15 mouse cellular contexts compared by ENCODE assay signal in genomic region chr2:179522141-179522540, GRCm38 (mm10).
A peak's percentile ranks its signal among the peaks of the same experiment; 100 is the strongest.
DNase-seq lines count a peak whose midpoint lies in the region; ATAC-seq lines count a peak whose summit lies in the region.
"Had no signal": no experiment of that assay in that cellular context is flagged by ENCODE, and none has a peak within 500 bp of the region (broad histone marks: within the 10 kb centered on the region; RNA-seq: fewer than 3 reads in every experiment).

No protein-coding gene starts in this region.

- intact Hi-C loops in heart, postnatal 25 days (cut with DNase I), result no loop called here

- peak; percentile 43 for DNase-seq in retina, postnatal 1 day
- no peak for DNase-seq in retina, embryonic 14.5 days (ENCODE audit: low spot score)
- DNase-seq in heart, postnatal 25 days (ENCODE audit: low spot score), result no peak
- DNase-seq in thymus, postnatal 25 days, result no peak
- no peak for DNase-seq in left cerebral cortex, adult 11 months (ENCODE audit: low spot score)
- DNase-seq: heart, adult 11 months; heart, postnatal 36 days; kidney, adult 8-10 months; layer of hippocampus, postnatal 36 days had no signal

- no peak overlapping the region for H3K4me3 ChIP-seq in embryonic facial prominence, embryonic 12.5 days
- no peak overlapping the region for H3K4me3 ChIP-seq in limb, embryonic 13.5 days
- no peak overlapping the region for H3K4me3 ChIP-seq in neural tube, embryonic 15.5 days (replicated peaks)
- H3K4me3 ChIP-seq: liver, embryonic 15.5 days had no signal

- no peaks in the 10 kb centered on the region for H3K36me3 ChIP-seq in embryonic facial prominence, embryonic 12.5 days
- no peaks in the 10 kb centered on the region for H3K36me3 ChIP-seq in limb, embryonic 13.5 days
- no peaks in the 10 kb centered on the region for H3K36me3 ChIP-seq in neural tube, embryonic 15.5 days
- H3K36me3 ChIP-seq: G1E; liver, embryonic 15.5 days had no signal

- H3K27me3 ChIP-seq in embryonic facial prominence, embryonic 12.5 days, result no peaks in the 10 kb centered on the region
- H3K27me3 ChIP-seq in limb, embryonic 13.5 days, result peaks cover 21% of the 10 kb centered on the region
- H3K27me3 ChIP-seq in neural tube, embryonic 15.5 days (replicated peaks), result no peaks in the 10 kb centered on the region; the same call in 1 of the 2 replicates
- H3K27me3 ChIP-seq: liver, embryonic 15.5 days had no signal

- H3K4me1 ChIP-seq in embryonic facial prominence, embryonic 12.5 days, result peaks cover 29% of the 10 kb centered on the region
- peaks cover 48% of the 10 kb centered on the region for H3K4me1 ChIP-seq in limb, embryonic 13.5 days
- peaks cover 63% of the 10 kb centered on the region for H3K4me1 ChIP-seq in neural tube, embryonic 15.5 days
- H3K4me1 ChIP-seq: liver, embryonic 15.5 days had no signal

- 12% methylated on average over 8 of the region's 8 CpGs for WGBS in embryonic facial prominence, embryonic 12.5 days
- 7% methylated on average over 8 of the region's 8 CpGs for WGBS in limb, embryonic 13.5 days
- whole genome bisulfite sequencing in neural tube, embryonic 15.5 days, result 11% methylated on average over 8 of the region's 8 CpGs

- no peak overlapping the region for H3K4me2 ChIP-seq in embryonic facial prominence, embryonic 12.5 days (replicated peaks)
- H3K4me2 ChIP-seq in limb, embryonic 13.5 days (replicated peaks), result peak overlapping the region; percentile 23; the same call in 1 of the 2 replicates
- no peak overlapping the region for H3K4me2 ChIP-seq in neural tube, embryonic 15.5 days
- H3K4me2 ChIP-seq: liver, embryonic 15.5 days had no signal

- H3K9ac ChIP-seq in embryonic facial prominence, embryonic 12.5 days, result no peak overlapping the region
- H3K9ac ChIP-seq in limb, embryonic 13.5 days, result no peak overlapping the region
- H3K9ac ChIP-seq in neural tube, embryonic 15.5 days (replicated peaks), result no peak overlapping the region
- H3K9ac ChIP-seq: liver, embryonic 15.5 days had no signal

- H3K27ac ChIP-seq in embryonic facial prominence, embryonic 12.5 days, result peak overlapping the region; percentile 20; the same call in 1 of the 2 replicates
- peak overlapping the region; percentile 66 for H3K27ac ChIP-seq in limb, embryonic 13.5 days
- H3K27ac ChIP-seq in neural tube, embryonic 15.5 days (replicated peaks), result peak overlapping the region; percentile 45; the same call in 1 of the 2 replicates
- H3K27ac ChIP-seq: liver, embryonic 15.5 days; macrophage had no signal

- no peaks in the 10 kb centered on the region for H3K9me3 ChIP-seq in embryonic facial prominence, embryonic 12.5 days
- no peaks in the 10 kb centered on the region for H3K9me3 ChIP-seq in limb, embryonic 13.5 days
- H3K9me3 ChIP-seq in neural tube, embryonic 15.5 days (replicated peaks), result no peaks in the 10 kb centered on the region
- H3K9me3 ChIP-seq: liver, embryonic 15.5 days had no signal

- no peak for ATAC-seq in embryonic facial prominence, embryonic 12.5 days (ENCODE audit: insufficient number of reproducible peaks, insufficient read depth, low FRiP score, low TSS enrichment)
- peak; percentile 64 for ATAC-seq in limb, embryonic 13.5 days (ENCODE audit: low FRiP score, low read depth)
- ATAC-seq in neural tube, embryonic 15.5 days (ENCODE audit: low FRiP score), result no peak
